Mouse (Mus musculus): ENCODE results near the gene Stim2. TPM values are rescaled to one million over a fixed set of nuclear protein-coding genes. Genes with fewer than 3 reads are reported as not detected.

Stim2 gene
- polyA plus RNA-seq, 1 experiment from 2014 or later = 16.9 TPM

GRCm38 (mm10) chr5:54045523-54045922 lies 47.2 kb downstream of the Stim2 start:
- Histone ChIP-seq H3K4me3 (ENCODE audit: low read depth, low read length) (no peak overlapping the region), H3K4me2 (ENCODE audit: low read depth, severe bottlenecking) (no peak overlapping the region), H3K27ac (replicated peaks; ENCODE audit: low read depth, low read length) (no peak overlapping the region), H3K4me1 (ENCODE audit: control insufficient read depth, insufficient read depth, low read length) (peaks cover 2% of the 10 kb centered on the region; the same call in 1 of the 2 replicates), H3K9me3 (ENCODE audit: control insufficient read depth, low read length) (no peaks in the 10 kb centered on the region), H3K36me3 (ENCODE audit: control insufficient read depth, insufficient read depth, low read length) (no peaks in the 10 kb centered on the region), H3K9ac (ENCODE audit: low read length) (no peak overlapping the region), H3K27me3 (ENCODE audit: control insufficient read depth, insufficient read depth, low read length) (no peaks in the 10 kb centered on the region)
- DNase-seq (ENCODE audit: low spot score) (no peak), ATAC-seq (ENCODE audit: insufficient number of reproducible peaks, low FRiP score, low TSS enrichment, low read depth) (no peak)
- 74% methylated on average over 3 of the region's 3 CpGs for WGBS

DNA sequence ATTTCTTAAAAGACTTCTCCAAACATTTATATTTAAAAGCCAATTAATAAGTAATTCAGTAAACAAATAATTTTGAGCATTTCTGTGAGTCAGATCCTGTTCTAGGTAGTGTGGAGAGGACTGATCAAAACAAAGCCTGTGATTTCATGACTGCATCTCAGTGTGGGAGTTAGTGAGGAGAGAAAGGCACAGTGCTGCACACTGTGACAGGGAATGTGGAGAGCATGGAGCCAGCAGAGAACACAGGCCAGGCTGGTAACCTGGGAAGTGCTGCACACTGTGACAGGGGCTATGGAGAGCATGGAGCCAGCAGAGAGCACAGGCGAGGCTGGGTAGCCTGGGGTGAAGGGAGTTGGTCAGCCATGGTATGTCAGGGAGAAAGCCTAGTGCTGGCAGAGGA lies 48.1 kb downstream of the Stim2 start:
- no peak overlapping the region for H3K4me2 ChIP-seq (ENCODE audit: low read depth, severe bottlenecking)
- no peaks in the 10 kb centered on the region for H3K36me3 ChIP-seq (ENCODE audit: control insufficient read depth, insufficient read depth, low read length)
- ATAC-seq (ENCODE audit: insufficient number of reproducible peaks, low FRiP score, low TSS enrichment, low read depth) (no peak), DNase-seq (ENCODE audit: low spot score) (no peak)
- H3K9me3 ChIP-seq (ENCODE audit: control insufficient read depth, low read length) = no peaks in the 10 kb centered on the region
- H3K4me3 ChIP-seq (ENCODE audit: low read depth, low read length) = no peak overlapping the region
- H3K27ac ChIP-seq (replicated peaks; ENCODE audit: low read depth, low read length) = no peak overlapping the region
- no peaks in the 10 kb centered on the region for H3K27me3 ChIP-seq (ENCODE audit: control insufficient read depth, insufficient read depth, low read length)
- H3K9ac ChIP-seq (ENCODE audit: low read length) = no peak overlapping the region
- H3K4me1 ChIP-seq (ENCODE audit: control insufficient read depth, insufficient read depth, low read length) = no peaks in the 10 kb centered on the region
- 74% methylated on average over 1 of the region's 1 CpGs for WGBS

GRCm38 (mm10) chr5:54049145-54049733 lies 50.9 kb downstream of the Stim2 start:
- Histone ChIP-seq H3K27me3 (ENCODE audit: control insufficient read depth, insufficient read depth, low read length) (no peaks in the 10 kb centered on the region), H3K4me2 (ENCODE audit: low read depth, severe bottlenecking) (no peak overlapping the region), H3K27ac (replicated peaks; ENCODE audit: low read depth, low read length) (no peak overlapping the region), H3K9ac (ENCODE audit: low read length) (no peak overlapping the region), H3K4me3 (ENCODE audit: low read depth, low read length) (no peak overlapping the region), H3K9me3 (ENCODE audit: control insufficient read depth, low read length) (no peaks in the 10 kb centered on the region), H3K4me1 (ENCODE audit: control insufficient read depth, insufficient read depth, low read length) (no peaks in the 10 kb centered on the region), H3K36me3 (ENCODE audit: control insufficient read depth, insufficient read depth, low read length) (no peaks in the 10 kb centered on the region)
- ATAC-seq (ENCODE audit: insufficient number of reproducible peaks, low FRiP score, low TSS enrichment, low read depth) (peak; percentile 26; the same call in 1 of the 2 replicates), DNase-seq (ENCODE audit: low spot score) (no peak)
- WGBS = 45% methylated on average over 4 of the region's 4 CpGs

- no peaks in the 10 kb centered on the region for H3K36me3 ChIP-seq (ENCODE audit: control insufficient read depth, insufficient read depth, low read length)
- 88% methylated on average over 5 of the region's 5 CpGs for WGBS
- H3K4me2 ChIP-seq (ENCODE audit: low read depth, severe bottlenecking) = no peak overlapping the region
- no peaks in the 10 kb centered on the region for H3K9me3 ChIP-seq (ENCODE audit: control insufficient read depth, low read length)
- H3K4me1 ChIP-seq (ENCODE audit: control insufficient read depth, insufficient read depth, low read length) = no peaks in the 10 kb centered on the region
- no peak overlapping the region for H3K9ac ChIP-seq (ENCODE audit: low read length)
- ATAC-seq (ENCODE audit: insufficient number of reproducible peaks, low FRiP score, low TSS enrichment, low read depth) = no peak
- H3K27me3 ChIP-seq (ENCODE audit: control insufficient read depth, insufficient read depth, low read length) = no peaks in the 10 kb centered on the region
- no peak overlapping the region for H3K4me3 ChIP-seq (ENCODE audit: low read depth, low read length)
- DNase-seq (ENCODE audit: low spot score) = no peak
- no peak overlapping the region for H3K27ac ChIP-seq (replicated peaks; ENCODE audit: low read depth, low read length)
Measured at GRCm38 (mm10) chr5:54049940-54050339, 51.6 kb downstream of the Stim2 start.

GRCm38 (mm10) chr5:54051056-54051455 lies 52.8 kb downstream of the Stim2 start:
- no peaks in the 10 kb centered on the region for H3K27me3 ChIP-seq (ENCODE audit: control insufficient read depth, insufficient read depth, low read length)
- no peak overlapping the region for H3K4me2 ChIP-seq (ENCODE audit: low read depth, severe bottlenecking)
- DNase-seq (ENCODE audit: low spot score) = no peak
- no peak overlapping the region for H3K27ac ChIP-seq (replicated peaks; ENCODE audit: low read depth, low read length)
- H3K9ac ChIP-seq (ENCODE audit: low read length) = no peak overlapping the region
- H3K9me3 ChIP-seq (ENCODE audit: control insufficient read depth, low read length) = no peaks in the 10 kb centered on the region
- WGBS = 84% methylated on average over 3 of the region's 3 CpGs
- ATAC-seq (ENCODE audit: insufficient number of reproducible peaks, low FRiP score, low TSS enrichment, low read depth) = no peak
- H3K36me3 ChIP-seq (ENCODE audit: control insufficient read depth, insufficient read depth, low read length) = no peaks in the 10 kb centered on the region
- H3K4me3 ChIP-seq (ENCODE audit: low read depth, low read length) = no peak overlapping the region
- H3K4me1 ChIP-seq (ENCODE audit: control insufficient read depth, insufficient read depth, low read length) = no peaks in the 10 kb centered on the region

GRCm38 (mm10) chr5:54052205-54052604 lies 53.9 kb downstream of the Stim2 start:
- DNase-seq (ENCODE audit: low spot score) (no peak), ATAC-seq (ENCODE audit: insufficient number of reproducible peaks, low FRiP score, low TSS enrichment, low read depth) (no peak)
- Histone ChIP-seq H3K4me2 (ENCODE audit: low read depth, severe bottlenecking) (no peak overlapping the region), H3K9me3 (ENCODE audit: control insufficient read depth, low read length) (no peaks in the 10 kb centered on the region), H3K4me1 (ENCODE audit: control insufficient read depth, insufficient read depth, low read length) (no peaks in the 10 kb centered on the region), H3K36me3 (ENCODE audit: control insufficient read depth, insufficient read depth, low read length) (no peaks in the 10 kb centered on the region), H3K27ac (replicated peaks; ENCODE audit: low read depth, low read length) (no peak overlapping the region), H3K9ac (ENCODE audit: low read length) (no peak overlapping the region), H3K4me3 (ENCODE audit: low read depth, low read length) (no peak overlapping the region), H3K27me3 (ENCODE audit: control insufficient read depth, insufficient read depth, low read length) (no peaks in the 10 kb centered on the region)
- 86% methylated on average over 6 of the region's 6 CpGs for WGBS

GRCm38 (mm10) chr5:54053673-54054366 lies 55.5 kb downstream of the Stim2 start:
- Histone ChIP-seq H3K9ac (ENCODE audit: low read length) (no peak overlapping the region), H3K9me3 (ENCODE audit: control insufficient read depth, low read length) (no peaks in the 10 kb centered on the region), H3K4me1 (ENCODE audit: control insufficient read depth, insufficient read depth, low read length) (no peaks in the 10 kb centered on the region), H3K36me3 (ENCODE audit: control insufficient read depth, insufficient read depth, low read length) (no peaks in the 10 kb centered on the region), H3K4me2 (ENCODE audit: low read depth, severe bottlenecking) (no peak overlapping the region), H3K27ac (replicated peaks; ENCODE audit: low read depth, low read length) (no peak overlapping the region), H3K4me3 (ENCODE audit: low read depth, low read length) (no peak overlapping the region), H3K27me3 (ENCODE audit: control insufficient read depth, insufficient read depth, low read length) (no peaks in the 10 kb centered on the region)
- ATAC-seq (ENCODE audit: insufficient number of reproducible peaks, low FRiP score, low TSS enrichment, low read depth) = no peak
- DNase-seq (ENCODE audit: low spot score) = no peak
- WGBS = 90% methylated on average over 7 of the region's 7 CpGs

- no peak overlapping the region for H3K9ac ChIP-seq (ENCODE audit: low read length)
- H3K4me2 ChIP-seq (ENCODE audit: low read depth, severe bottlenecking) = no peak overlapping the region
- no peaks in the 10 kb centered on the region for H3K4me1 ChIP-seq (ENCODE audit: control insufficient read depth, insufficient read depth, low read length)
- H3K27me3 ChIP-seq (ENCODE audit: control insufficient read depth, insufficient read depth, low read length) = no peaks in the 10 kb centered on the region
- no peak overlapping the region for H3K27ac ChIP-seq (replicated peaks; ENCODE audit: low read depth, low read length)
- no peak for ATAC-seq (ENCODE audit: insufficient number of reproducible peaks, low FRiP score, low TSS enrichment, low read depth)
- H3K4me3 ChIP-seq (ENCODE audit: low read depth, low read length) = no peak overlapping the region
- no peaks in the 10 kb centered on the region for H3K36me3 ChIP-seq (ENCODE audit: control insufficient read depth, insufficient read depth, low read length)
- 89% methylated on average over 6 of the region's 6 CpGs for WGBS
- DNase-seq (ENCODE audit: low spot score) = no peak
- H3K9me3 ChIP-seq (ENCODE audit: control insufficient read depth, low read length) = no peaks in the 10 kb centered on the region
Measured at GRCm38 (mm10) chr5:54056266-54056665, 58.0 kb downstream of the Stim2 start.

All from limb, embryonic 11.5 days (tissue).